19 mouse cellular contexts compared by ENCODE assay signal in genomic region chr12:40645869-40646268, GRCm38 (mm10).
"Had no signal": no experiment of that assay in that cellular context is flagged by ENCODE, and none has a peak within 500 bp of the region (broad histone marks: within the 10 kb centered on the region; RNA-seq: fewer than 3 reads in every experiment).

No protein-coding gene starts in this region.

- DNase-seq: liver, embryonic 13.5 days; liver, postnatal 0 days; lung, adult 2 months; lung, postnatal 14 days; lung, postnatal 4 days; midbrain, embryonic 14.5 days; right cerebral cortex, postnatal 14 days; thymus, adult 2 months; thymus, postnatal 25 days; thymus, postnatal 4 days had no signal

- H3K9ac ChIP-seq: liver, embryonic 13.5 days; liver, embryonic 15.5 days; liver, postnatal 0 days; lung, embryonic 15.5 days; midbrain, embryonic 12.5 days; stomach, embryonic 15.5 days had no signal

- H3K27ac ChIP-seq: liver, embryonic 13.5 days; liver, embryonic 15.5 days; lung, embryonic 15.5 days; midbrain, embryonic 10.5 days; midbrain, embryonic 12.5 days; stomach, embryonic 15.5 days; stomach, postnatal 0 days had no signal

- H3K4me1 ChIP-seq: liver, embryonic 13.5 days; liver, embryonic 15.5 days; lung, embryonic 15.5 days; midbrain, embryonic 10.5 days; midbrain, embryonic 12.5 days; stomach, embryonic 15.5 days had no signal

- H3K4me3 ChIP-seq: liver, embryonic 13.5 days; liver, embryonic 15.5 days; lung, embryonic 15.5 days; midbrain, embryonic 10.5 days; midbrain, embryonic 12.5 days; myocyte; stomach, embryonic 15.5 days had no signal

- H3K9me3 ChIP-seq: liver, embryonic 13.5 days; liver, embryonic 15.5 days; lung, embryonic 15.5 days; midbrain, embryonic 10.5 days; midbrain, embryonic 12.5 days; stomach, embryonic 15.5 days had no signal

- H3K4me2 ChIP-seq: liver, embryonic 13.5 days; liver, embryonic 15.5 days; lung, embryonic 15.5 days; midbrain, embryonic 12.5 days; stomach, embryonic 15.5 days had no signal

- H3K36me3 ChIP-seq: liver, embryonic 13.5 days; liver, embryonic 15.5 days; stomach, embryonic 15.5 days had no signal

- ATAC-seq: liver, postnatal 0 days; lung, postnatal 0 days; midbrain, embryonic 16.5 days had no signal

- H3K27me3 ChIP-seq: liver, embryonic 13.5 days; liver, embryonic 15.5 days; lung, embryonic 15.5 days; midbrain, embryonic 12.5 days; stomach, embryonic 15.5 days had no signal
